Mouse (Mus musculus) E14TG2a.4 (cell line): ENCODE measurements around the gene Adam3.

Experiments used
- H3K27me3 ChIP-seq: 2 replicates; pipeline ENCODE4 v1.6.1; 2014; ENCODE audit warnings: low read length, control low read depth; ENCODE audit not compliant: insufficient read depth
- H3K36me3 ChIP-seq: 2 replicates; pipeline ENCODE4 v1.6.1; 2014; ENCODE audit warnings: low read length, control low read depth; ENCODE audit not compliant: insufficient read depth
- H3K4me1 ChIP-seq: replicated peaks from 2 replicates; pipeline ENCODE4 v1.6.1; 2014; ENCODE audit warnings: low read depth, low read length, control low read depth
- H3K4me3 ChIP-seq: replicated peaks from 2 replicates; pipeline ENCODE4 v1.5.1; 2014; ENCODE audit warnings: mild to moderate bottlenecking, low read length
- H3K9me3 ChIP-seq: 2 replicates; pipeline ENCODE4 v1.6.1; 2014; ENCODE audit warnings: low read length, control low read depth
- CTCF ChIP-seq: conservative IDR thresholded peaks from 2 replicates; pipeline ENCODE4 v1.5.1; 2014; ENCODE audit warnings: low read length
- NANOG ChIP-seq: IDR thresholded peaks from 2 replicates; pipeline ENCODE4 v1.6.1; 2014; ENCODE audit warnings: borderline replicate concordance, low read length, mixed read lengths
- POU5F1 ChIP-seq: IDR thresholded peaks from 2 replicates; pipeline ENCODE4 v1.6.1; 2014; ENCODE audit warnings: low read length, borderline replicate concordance

Adam3 gene

DNA sequence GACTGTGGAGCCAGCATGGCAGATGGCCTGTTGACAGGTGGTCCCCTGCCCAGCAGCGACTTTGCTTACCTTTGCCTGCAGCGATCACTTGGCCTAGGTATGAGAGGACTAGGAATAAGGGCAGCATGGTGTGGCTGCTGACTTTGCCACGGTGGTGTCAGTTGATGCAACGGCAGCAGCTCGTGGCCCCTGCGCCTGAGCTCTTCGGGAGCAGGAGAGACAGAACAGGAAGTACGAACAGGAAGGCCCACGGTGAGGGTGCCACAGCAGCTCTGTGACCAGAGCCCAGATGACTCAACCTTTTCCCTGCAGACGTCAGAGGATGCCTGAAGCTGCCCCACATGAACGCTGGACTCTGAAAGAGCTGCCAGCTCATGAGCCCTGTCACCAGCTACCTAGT is at the start of gene Adam3:
TSS of gene Adam3 (minus strand) at position 223 of the 400 bp plus-strand sequence.
- H3K27me3 ChIP-seq, result no peaks in the 10 kb centered on the region
- 0 out of 2 replicates have a peak, but pooled peaks cover 4% of the 10 kb centered on the region for H3K4me1 ChIP-seq
- TF ChIP-seq CTCF, result no peak
- no peak for TF ChIP-seq POU5F1
- TF ChIP-seq NANOG, result no peak
- H3K9me3 ChIP-seq, result peaks cover 13% of the 10 kb centered on the region
- no peaks in the 10 kb centered on the region for H3K36me3 ChIP-seq
- no peak within 1 kb of the TSS for H3K4me3 ChIP-seq

DNA sequence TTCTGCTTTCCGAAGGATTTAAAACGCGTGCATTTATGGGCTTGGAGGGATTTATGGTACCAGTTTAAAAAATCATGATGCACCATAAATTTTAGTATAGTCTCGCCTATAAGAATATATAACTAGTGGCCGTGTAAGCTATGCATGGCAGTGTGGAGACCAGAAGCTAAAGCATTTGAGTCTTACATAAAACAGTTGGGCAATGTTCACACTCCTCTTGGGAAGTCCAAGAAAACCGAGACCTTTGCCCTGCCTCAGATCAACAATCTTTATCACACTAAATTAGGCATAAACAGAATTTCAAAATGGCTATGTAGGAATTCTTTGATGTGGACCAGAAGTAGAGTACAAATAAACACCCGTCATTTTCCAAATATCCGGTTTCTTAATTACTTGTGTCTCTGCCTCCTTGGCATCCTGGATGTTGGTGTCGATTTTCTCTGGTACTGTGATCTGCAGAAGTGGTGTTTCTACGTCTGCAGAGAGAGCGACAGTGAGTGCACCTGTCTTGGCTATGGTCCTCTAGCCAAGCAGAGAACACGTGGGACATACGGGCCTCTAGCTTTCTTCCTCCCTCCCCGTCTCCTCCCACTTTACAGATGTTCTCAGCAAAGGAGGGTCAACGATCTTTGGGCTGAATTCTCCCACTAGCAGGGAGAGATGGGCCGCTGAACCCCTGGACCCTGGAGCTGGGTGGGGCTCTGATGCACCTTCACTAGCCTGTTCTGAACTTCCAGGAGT is 596 bp downstream of the Adam3 start:
- no peaks in the 10 kb centered on the region for H3K36me3 ChIP-seq
- no peak overlapping the region for H3K4me3 ChIP-seq
- H3K27me3 ChIP-seq, result no peaks in the 10 kb centered on the region
- H3K4me1 ChIP-seq, result 0 out of 2 replicates have a peak, but pooled peaks cover 4% of the 10 kb centered on the region
- no peak for TF ChIP-seq POU5F1
- TF ChIP-seq NANOG, result no peak
- no peak for TF ChIP-seq CTCF
- peaks cover 13% of the 10 kb centered on the region for H3K9me3 ChIP-seq
